Mouse (Mus musculus) skeletal muscle tissue, adult 2 months (tissue): ENCODE results near the gene Gramd1a.
A peak's percentile ranks its signal among the peaks of the same experiment; 100 is the strongest.

ENCODE experiments used
- DNase-seq: peaks from one replicate; pipeline ENCODE4 v3.0.0-alpha.2; 2012; ENCODE audit warnings: low read depth, low spot score

The Gramd1a gene

DNA sequence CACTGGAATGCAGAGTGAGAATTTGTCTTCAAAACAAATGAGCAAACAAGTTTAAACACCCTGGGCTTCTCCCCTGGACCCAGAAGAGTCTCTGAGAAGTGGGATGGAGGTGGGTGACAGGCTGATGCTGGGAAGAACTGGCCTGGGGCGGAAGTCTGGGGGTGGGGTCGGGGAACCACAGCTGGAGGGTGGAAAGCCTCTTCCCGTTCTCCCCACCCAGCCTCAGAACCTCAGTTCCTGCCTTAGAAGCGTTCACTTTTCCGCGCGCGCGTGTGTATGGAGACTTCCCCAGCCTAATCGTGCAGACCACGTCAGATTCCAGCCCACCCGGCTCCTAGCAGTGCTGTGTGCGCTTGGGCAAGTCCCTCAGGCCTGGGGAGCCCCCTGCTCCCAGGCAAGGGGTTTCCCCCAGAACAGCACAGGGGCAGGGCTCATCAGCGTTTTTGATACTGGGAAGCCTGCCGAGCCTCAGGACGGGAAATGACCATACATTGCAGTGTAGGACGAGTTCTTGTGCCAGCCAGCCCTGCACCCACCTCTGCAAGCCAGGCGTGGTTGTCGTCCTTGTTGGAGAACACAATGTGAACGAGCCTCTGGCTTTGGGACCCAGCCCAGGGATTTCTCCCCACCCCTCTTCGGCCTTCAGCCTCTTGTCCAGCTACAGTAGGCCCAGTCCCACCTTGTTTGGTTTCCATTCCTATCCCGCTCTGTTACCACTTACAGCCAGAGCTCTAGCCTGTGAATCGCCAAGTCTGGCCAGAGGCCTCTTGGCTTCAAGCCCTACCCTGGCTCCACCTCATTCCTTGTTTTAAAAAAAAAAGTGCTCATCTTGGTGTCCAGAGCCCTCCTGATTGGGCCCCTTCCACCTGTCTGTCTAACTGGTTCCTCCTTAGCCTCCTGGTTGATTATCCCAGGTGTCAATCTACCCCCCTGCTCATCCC is 4.1 kb downstream of the Gramd1a start:
- DNase-seq, result no peak

DNA sequence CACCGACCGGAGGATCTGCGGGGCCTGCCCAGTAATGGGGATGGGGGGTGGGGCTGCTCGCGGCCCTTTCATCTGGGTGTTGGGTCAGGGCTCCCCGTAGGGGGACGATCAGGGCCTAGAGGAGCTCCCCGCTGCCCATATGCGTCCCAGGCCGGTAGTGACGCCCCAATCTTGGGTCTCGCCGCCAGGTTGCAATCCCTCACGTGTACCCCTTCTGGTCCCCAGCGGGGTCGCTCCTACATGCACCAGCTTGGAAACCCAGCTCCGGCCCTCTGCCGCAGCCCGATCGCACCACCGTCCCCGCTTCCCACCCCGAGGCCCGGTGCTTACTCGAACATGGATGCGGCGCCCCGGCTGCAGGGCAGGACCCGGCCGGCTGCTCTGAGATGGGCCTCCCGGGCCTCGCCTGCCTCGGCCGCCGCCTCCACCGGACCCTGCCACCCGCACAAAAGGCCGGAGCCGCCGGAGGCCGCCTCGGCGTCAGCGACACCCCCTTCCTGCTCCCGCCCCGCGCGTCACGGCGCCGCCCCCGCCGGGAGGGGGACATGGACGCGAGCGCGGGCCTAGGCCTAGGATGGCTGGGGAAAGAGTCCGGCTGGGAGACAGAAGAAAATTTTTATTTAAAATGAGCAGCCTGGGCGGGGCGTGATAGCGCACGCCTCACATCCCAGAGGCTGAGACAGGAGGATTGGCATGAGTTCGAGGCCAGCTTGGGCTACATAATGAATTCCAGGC is 5.0 kb downstream of the Gramd1a start:
- DNase-seq, result peak; percentile 72

DNA sequence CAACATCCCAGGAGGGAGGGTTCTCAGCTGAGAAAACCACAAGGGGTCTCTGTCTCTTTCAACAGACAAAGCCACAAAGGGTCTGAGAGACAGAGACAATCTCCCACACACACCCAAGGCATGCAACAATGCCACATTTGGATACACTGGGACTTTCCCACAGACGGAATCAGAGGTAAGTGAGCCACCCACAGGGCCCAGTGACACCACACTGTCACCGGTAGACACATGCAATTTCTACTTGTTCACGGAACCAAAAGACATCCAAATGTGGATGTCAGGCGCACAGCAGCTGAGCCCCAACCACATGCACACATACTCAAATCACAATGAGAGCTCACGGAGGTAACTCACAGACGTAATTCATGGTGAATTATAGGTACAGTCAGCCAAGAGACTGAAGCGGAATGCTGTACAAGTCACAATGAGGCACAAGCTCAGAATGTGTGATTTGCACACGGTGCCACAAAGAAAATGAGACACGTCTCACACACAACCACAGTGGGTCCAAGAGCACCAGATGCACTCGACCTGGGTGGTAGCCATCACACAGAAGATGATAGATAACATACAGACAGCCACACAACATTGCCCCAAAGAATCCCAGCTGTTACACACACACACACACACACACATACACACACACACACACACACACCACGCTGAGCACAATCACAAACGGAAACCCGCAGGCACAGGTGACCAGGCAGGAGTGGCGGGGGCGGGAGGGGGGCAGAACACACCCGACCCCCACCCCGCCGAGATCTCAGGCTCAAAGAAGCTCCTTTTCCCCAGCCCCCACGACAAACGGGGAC is 5.7 kb downstream of the Gramd1a start:
- DNase-seq, result no peak

DNA sequence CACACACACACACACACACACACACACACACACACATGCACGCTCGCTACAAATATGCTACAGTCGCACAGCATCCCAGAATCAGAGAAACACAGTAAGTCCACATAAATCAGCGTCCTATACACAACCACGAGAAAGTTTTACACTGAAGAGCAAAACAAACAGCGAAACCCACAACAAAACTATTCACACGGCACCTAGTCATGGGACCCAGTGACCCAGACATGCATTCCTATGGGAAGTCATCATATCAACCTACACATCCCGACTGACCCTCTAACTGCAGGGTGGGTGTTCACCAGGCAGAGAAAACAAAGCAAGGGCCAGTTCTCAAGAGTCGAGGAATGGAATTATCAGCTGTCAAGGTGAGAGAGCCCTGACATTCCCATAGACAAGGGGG is 6.4 kb downstream of the Gramd1a start:
- DNase-seq, result no peak

DNA sequence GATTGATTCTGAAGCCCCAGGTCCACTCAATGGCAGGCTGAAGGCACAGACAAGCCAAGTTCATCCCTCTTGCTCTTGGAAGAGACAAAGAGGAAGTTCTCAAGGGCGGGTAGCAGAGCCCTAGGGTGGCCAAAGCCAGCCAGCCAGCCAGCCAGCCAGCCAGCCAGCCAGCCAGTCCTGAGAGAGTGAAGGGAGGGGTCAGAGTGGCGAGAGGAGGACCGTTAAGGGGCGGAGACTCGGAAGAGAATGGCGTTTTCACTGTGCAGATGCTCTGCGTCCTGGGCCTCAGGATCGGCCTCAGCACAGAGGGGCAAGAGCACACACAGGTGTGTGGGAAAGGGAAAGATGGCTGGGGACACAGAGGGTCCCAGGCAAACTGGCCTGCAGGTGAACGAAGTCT is 6.9 kb downstream of the Gramd1a start:
- DNase-seq, result no peak

DNA sequence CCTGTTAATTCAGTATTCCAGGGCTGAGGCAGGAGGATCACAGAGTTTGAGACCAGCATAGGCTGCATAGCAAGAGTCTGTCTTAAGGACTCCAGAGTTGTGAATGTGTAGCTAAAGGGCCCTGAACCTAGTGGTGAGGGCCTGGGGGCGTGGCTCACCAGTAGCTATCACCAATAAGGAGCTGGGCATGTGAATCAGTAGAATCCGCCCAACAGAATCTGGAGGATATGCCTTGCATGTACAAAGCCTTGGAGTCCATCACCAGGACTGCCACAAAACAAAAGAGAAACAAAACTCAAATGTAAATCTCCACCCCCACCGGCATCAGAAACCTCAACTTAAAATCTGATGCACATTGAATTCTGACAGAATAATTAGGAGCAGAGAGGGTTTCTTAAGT is 7.6 kb downstream of the Gramd1a start:
- no peak for DNase-seq

DNA sequence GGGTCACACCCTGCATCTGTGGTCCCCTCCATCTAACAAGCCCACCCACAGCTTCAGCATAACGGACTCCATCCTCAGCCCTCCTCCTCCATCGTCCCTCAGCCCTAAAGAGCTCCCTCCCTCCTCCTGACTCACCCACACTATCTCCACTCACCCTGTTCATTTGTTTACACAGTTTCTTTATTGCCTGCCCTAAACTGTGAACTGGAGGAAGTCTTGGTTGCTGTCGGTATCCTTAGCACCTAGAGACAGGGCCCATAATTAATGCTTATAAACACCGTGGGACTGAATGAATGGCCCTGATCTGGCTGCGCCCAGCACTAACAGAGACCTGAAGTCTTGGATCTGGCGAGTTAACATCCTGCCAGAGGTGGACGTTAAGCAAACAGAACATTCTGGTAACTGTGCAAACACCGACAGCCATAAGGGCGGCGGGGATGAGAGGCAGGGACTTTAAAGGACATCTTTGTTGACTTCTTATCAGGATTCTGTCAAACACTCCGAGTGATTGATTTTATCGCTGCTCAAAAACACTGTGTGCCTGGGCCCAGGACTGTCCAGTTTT is 10.0 kb downstream of the Gramd1a start:
- DNase-seq, result no peak

DNA sequence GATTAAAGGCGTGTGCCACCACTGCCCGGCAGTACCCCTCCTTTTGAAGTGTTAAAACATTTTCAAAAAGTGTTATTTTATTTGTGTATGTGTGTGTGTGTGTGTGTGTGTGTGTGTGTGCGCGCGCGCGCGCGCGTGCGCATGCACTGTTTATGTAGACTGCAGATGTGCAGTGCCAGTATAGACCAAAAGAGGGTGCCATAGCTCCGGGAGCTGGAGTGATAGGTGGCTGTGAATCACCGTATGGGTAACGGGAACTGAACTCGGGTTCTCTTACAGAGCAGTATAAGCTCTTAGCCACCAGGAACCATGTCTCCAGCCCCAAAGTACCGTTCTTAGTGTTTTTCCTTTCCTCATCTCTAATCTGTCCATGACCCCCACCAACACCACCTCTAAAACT is 10.8 kb downstream of the Gramd1a start:
- no peak for DNase-seq

DNA sequence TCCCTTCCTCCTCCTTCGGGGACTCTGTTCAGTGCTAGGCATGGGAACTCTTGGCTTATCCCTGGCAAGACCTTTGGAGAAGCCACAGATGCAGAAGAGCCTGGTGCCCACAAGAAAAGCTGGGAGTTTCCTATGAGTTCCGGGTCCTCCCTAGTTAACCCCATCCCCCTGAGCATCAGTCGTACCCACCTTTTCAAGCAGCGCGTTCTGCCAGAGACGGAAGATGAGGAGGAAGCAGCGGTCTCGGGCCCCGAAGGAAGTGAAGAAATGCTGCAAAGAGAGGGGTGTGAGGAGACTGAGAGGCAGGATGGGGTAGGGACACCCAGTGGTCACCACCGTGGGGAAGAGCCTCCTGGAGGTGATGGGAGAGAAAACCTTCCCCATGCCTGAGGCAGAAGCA is 14.8 kb downstream of the Gramd1a start:
- no peak for DNase-seq

DNA sequence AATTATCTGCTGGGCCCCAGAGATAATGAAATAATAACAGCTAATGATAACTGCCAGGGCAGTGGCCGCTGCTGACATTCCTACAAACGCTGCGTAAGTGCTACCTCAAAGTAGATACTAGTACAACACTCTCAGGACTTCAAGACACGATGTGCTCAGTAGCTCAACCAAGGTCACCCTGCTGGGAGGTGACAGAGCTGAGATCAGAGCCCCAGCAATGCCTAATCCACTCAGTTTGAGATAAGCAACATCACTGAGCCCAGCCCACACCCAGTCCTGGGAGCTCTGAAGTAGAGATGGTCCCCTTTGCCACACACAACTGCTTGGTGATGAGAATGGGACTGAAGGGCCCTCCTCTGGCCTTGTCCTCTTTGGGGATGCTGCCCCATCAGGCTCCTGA is 15.4 kb downstream of the Gramd1a start:
- DNase-seq, result no peak

DNA sequence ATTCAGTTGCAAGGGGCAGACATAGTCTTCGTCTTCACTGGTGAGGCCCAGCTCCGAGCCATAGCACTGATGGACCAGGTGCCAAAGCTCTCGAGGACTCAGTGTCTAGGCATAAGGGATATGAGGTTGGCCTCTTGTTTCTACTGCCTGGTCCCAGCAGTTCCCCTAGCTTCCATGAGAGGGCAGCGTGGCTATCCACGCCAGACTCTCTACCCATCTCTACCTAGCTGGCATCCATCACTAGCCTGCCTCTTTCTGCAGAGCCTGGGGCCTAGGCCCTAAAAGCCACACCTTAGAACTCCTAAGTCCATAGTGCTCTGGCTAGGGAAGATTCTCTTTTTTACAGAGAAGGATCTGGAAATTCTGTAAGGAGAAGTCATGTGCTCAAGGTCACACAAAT is 15.9 kb downstream of the Gramd1a start:
- no peak for DNase-seq

DNA sequence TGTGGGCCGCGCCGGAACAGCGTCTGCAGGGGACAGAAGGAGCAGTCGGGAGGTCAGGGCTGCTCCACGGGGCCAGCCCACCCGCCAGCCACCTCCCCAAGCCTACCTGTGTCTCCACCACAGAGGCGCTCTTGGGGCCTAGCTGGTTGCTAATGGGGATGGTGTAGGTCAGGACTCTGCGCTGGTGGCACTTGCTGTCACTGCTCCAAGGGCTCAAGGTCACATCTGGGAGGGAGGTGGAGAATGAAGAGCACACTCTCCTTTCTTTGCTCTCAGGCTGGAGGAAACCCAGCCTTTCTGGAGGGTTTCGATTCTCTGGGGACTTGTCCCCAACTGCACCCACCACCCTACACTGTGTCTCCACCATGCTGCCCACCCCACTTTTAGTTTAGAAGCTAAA is 20.0 kb downstream of the Gramd1a start:
- DNase-seq, result no peak

DNA sequence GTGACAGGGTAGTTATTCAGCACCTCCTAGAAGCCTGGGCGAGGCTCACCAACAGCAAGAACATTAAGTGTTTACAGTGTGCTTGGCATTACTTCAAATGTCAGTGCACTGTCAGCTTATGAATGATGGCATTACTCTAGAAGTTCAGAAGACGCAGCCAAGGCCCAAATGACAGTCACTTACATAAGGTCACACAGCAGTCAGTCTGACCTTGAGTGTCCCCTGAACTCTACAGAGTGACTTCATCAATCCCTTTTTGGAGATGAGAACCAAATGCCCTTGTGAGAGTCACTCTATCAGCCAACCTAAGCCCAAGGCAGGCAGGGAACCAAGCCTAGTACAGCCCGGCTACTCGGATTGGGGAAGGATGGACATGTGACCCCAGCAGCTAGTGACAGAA is 23.8 kb downstream of the Gramd1a start:
- DNase-seq, result peak; percentile 85

DNA sequence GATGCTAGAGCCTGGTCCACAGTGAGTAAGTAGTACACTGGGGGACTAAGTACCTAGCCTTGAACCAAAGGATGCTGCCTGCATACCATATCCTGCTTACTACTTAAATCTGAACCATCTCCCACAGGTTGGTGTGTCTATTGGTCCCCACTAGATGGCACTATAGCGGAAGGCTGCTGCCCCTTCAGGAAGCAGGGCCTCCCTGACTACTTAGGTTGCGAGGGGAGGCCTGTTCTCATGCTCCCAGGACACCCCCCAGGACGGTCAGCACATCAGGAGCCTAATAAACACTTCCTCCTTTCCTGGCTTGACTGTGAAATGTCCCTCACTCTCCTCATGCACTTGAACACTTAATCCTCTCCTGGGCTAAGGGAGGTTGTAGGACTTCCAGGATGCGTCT is 24.9 kb downstream of the Gramd1a start:
- DNase-seq, result peak; percentile 75

DNA sequence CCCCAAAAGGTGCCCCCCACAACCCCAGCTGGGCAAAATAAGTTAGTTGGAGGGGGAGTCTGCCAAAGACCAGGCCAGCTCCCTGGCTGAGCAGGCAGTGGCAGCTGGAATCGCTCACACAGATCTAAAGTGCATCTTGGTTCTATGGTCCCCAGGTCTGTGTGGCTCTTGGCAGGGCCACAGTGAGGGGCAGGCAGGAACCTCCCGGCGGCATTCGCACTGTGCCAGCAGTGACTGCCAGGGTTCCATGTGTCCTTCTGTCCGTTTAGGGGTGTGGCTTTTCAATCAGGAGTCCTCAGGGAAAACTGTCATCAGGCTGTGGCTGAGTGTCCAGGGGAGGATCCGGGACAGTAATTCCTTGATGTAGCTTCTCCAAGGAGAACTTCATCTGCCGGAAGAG is 25.5 kb downstream of the Gramd1a start:
- no peak for DNase-seq

DNA sequence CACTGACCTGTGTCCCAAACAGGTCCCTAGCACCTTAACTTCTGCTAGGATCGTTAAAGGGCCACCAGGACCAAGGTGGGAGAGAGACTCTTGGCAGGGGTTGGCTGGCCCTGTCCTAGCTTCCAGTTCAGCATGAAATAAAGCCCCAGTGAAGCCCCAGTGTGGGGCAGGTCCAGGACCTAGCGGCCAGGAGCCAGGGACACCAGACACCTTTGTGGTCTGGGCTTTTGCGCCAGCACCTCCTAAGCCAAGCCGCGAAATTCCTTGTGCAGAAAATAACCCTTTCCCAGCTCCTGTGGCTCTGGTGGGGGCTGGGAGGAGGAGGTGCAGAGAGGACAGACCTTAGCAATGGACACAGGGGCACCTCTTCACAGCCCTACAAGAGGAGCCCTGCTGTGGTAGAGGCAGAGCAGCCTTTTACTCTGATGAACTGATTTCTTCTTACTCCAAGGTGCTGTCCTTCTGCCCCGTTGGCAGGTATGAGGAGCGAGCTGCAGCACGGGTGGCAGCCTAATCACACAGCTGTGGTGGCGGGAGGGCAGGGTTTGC is 27.5 kb downstream of the Gramd1a start:
- DNase-seq, result no peak

DNA sequence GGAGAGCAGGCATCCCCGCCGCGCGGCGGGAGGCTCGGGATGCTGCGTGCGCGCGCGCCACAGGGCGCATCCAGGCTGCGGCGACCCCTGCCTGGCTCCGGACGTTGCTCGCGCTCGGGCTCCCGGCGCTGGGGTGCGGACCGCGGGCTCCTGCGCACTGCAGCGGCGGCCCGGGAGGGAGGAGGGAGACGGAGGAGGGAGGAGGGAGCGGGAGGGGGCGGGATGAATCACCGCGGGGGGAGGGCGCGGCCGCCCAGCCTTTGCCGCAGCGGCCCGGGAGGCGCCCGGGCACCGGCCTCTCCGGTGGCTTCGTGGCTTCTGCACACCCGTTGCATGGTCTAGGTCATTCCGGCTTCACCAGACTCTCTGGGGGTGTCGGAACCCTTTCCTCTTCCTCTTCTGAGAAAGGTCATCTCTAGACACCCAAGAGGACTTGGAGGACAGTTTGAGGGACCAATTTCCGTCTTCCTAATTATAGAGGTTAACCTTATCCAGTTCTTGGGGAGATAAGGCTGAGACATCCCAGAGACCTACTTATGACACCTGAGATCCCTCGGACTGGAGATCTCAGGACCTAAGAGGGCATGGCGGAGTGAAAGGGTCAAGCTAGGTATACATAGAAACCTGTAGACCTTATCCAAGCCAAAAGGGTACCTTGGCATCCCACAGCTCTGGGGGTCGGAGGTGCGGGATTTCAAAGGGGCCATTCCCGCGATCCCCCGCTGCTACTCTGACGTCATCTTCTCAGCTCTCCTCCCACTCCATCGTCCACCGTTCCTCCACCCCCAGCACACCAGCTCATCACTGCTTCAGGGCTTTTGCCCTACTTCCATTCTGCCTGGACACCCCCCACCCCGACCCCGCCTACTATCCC is 28.6 kb downstream of the Gramd1a start, which contains the start of gene Scn1b:
Gene Scn1b (minus strand): TSS at position 153 of the 874 bp plus-strand sequence.
- DNase-seq, result peak; percentile 76

DNA sequence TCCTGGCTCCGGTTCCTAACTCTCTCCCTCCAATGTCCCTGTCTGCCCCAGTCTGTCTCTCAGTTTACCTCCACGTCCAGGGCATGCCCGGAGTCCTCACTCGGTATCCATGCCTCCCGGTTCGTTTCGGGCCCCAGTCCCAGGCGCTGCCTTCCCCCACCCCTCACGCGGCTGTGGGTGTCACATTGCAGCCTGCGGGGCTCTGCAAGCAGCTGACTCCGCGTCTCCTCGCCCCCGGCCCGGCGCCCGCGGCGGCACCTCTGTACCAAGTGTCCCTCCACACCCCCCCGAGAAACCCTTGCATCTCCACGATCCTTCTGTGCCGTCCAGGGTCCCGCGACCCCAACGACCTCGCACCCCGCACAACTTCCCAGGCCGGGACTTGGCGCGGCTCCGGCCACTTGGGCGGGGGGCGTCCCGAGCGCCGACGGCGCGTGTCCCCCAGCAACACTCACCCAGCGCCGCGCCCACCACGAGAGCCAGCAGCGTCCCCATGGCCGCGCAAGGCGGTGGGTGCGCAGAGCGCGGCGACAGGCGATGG is 29.4 kb downstream of the Gramd1a start:
- DNase-seq, result peak; percentile 81

DNA sequence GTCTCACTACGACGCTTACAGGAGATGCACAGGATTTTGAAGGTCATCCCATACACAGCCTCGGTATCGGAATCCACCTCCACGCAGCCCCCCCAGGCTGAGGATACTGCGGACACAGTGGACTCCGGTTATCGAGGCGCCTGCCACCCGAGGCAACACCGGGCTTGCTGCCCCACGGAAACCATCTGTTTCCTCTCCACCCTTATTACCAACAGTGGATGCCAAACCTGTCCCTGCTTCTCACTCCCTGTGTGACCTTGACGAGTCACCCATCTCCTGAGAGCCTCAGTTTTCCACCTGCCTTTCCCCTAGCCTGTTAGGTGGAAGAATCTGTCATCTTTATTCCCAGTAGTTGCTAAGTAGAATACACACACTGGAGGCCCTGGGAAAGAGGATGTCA is 30.6 kb downstream of the Gramd1a start:
- DNase-seq, result no peak

DNA sequence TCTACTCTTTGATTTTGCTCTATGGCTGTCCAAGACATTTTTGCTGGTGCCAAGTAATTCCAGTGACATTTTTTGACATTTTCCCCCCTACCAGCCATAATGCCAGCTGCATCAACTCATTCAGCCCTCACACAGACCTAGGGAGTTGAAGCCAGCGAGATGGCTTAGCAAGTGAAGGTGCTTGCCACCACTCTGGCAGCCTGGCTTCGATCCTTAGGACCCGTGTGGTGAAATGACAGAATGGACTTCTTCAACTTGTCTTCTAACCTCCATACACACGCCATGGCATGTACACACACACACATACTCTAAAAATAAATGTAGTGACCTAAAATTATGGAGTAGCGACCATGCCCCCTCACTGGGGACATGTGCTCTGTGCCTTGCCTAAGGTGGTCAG is 31.3 kb downstream of the Gramd1a start:
- DNase-seq, result no peak
